Mouse (Mus musculus): Measurements from ENCODE around the gene Sfxn5. TPM values are rescaled to one million over a fixed set of nuclear protein-coding genes. Genes with fewer than 3 reads are reported as not detected.

Sfxn5 gene
- total RNA-seq, 2 experiments from 2014 or later, result 0.84 to 1.7 TPM

DNA sequence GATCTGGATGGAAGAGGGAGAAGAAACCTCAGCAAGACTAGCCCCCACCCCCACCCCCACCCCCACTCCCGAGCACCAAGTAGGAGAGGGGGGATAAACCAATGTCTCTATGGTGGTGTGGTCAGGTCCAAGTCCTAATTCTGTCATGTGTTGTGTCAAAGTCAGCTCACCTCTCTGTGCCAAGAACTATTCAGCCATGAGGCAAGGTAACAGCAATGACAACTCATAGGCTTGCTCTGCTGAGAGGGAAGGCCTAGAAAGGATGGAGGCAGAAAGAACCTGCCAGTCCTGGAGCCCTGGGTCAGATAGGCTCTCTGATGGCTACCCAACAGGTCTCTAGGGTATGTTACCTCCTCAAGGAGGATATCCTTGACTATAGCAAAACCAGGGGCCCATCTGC lies 34.9 kb upstream of the Sfxn5 start:
- ATAC-seq (replicated peaks; ENCODE audit: low FRiP score, poor library complexity, severe bottlenecking), result no peak

DNA sequence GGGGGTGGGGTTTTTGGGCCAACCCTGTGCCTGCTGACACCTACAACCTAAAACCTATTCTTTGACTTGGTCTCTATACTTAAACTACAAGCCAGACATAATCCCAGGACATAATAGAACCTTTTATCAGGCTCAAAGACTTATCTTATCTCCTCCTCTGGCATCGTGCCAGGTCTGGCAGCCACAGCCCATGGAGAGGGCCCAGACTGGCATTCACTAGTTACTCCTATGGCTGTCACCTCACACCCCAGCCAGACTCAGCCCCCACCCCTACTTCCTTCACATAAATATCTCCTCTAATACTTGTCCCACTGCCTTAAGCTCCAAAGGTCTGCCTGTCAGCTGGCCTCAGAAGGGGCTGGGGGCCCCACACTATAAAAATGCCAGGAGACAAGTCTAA lies 33.2 kb upstream of the Sfxn5 start:
- no peak for ATAC-seq (replicated peaks; ENCODE audit: low FRiP score, poor library complexity, severe bottlenecking)

DNA sequence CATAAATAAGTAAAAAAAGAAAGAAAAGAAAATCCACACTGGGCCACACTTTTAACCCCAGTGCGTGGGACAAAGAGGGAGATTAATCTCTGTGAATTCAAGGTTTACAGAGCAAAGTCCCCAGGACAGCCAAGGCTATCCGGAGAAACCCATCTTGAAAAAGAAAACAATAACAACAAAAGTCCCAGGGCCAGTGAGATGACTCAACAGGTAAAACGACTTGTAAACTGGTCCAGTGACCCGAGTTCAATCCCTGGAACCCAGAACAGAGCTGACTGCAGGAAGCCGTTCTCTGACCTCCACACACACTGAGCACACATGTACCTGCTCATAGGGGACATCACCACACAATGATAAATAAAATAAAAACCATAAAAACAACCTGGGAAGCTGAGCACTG lies 31.2 kb upstream of the Sfxn5 start:
- no peak for ATAC-seq (replicated peaks; ENCODE audit: low FRiP score, poor library complexity, severe bottlenecking)

DNA sequence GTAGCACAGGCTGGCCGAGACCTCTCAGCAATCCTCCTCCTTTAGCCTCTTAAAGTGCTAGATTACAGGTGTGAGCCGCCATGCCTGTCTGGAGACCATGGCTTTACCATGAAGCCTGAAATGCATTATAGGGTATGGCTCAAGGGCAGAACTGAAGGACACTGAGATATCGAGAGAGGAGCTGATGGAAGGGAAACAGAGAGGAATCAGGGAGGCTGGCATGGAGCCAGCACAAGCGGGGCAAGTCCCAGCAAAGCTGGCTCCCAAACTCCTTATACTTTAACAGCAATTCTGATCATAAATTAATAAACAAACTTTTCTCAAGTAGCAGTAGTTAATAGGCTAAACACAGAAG lies 30.7 kb upstream of the Sfxn5 start:
- no peak for ATAC-seq (replicated peaks; ENCODE audit: low FRiP score, poor library complexity, severe bottlenecking)

DNA sequence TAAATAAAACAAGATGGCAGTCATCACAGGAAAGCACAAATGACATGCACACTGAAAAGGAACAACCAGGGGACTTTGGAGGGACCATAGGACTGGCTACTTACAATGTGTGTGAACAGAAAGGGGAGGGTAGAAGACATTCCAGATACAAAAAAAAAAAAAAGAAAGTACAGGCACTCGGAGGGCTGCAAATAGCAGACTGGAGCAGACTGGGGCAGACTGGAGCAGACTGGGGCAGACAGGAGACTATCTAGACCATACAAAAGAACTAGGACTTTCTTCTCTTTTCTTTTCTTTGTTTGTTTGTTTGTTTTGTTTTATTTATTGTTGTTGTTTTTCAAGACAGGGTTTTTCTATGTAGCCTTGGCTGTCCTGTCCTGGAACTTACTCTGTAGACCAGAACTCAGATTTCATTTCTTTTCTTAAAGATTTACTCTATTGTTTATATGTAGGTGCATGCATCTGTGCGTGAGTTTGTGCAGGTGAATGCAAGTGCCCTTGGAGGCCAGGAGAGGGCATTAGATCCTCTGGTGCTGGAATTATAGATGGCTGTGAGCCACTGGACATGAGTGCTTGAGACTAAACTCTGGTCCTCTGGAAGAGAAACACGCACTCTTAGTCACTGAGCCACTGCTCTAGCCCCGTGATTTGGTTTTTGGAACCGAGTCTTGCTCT lies 30.1 kb upstream of the Sfxn5 start:
- no peak for ATAC-seq (replicated peaks; ENCODE audit: low FRiP score, poor library complexity, severe bottlenecking)

DNA sequence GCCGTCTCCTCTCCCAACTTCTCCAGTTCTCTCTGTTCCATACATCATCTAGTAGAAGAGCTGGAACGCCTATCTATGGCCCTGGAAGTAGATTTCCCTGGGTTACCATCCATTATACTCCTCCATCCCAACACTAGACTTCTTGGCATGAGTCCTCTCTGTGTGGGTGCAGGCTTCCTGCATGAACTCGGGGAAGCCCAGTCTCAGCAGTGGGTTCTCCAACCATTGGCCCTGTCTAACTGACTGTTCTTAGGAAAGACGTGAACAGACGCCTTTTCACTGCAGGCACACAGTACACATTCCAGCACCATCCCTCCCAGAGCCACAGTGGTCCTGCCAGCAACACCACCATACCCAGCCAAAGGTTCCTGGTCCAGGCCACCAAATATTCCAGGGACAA lies 29.4 kb upstream of the Sfxn5 start:
- ATAC-seq (replicated peaks; ENCODE audit: low FRiP score, poor library complexity, severe bottlenecking), result no peak

DNA sequence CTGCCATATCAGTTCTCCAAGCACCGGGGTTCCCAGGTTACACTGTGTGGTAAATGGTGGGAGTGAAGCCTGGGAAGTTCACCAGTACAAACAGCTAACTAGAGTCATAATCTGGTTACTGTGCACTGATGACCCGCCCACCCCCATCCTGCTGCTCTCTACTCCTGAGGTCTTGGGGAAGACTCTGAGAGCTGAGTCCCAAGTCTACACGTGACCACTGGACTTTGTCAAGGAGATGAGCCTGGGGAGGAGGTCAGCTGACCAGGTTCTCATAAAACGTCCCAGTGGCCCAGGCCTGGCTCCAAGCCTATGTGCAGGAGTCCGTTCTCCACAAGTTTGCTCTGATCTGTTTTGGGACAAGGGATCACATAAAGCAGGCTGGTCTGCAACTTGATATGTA lies 27.1 kb upstream of the Sfxn5 start:
- ATAC-seq (replicated peaks; ENCODE audit: low FRiP score, poor library complexity, severe bottlenecking), result no peak

DNA sequence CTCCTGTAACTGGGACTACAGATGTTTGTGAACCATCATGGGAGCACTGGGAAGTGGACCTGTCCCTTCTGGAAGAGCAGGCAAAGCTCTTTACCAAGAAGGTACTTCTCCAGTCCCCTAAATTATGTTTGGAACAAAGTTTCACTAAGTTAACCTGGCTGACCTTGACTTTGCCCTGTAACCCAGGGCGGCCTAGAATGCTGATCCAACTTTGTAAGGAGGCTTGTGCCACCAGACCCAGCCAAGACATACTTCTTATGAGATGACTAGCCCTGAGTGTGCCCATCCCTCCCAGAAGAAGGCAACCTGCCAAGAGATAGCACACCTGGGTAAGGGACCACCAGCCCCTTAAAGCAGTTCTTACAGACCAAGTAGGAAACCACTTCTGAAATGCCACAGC lies 25.7 kb upstream of the Sfxn5 start:
- no peak for ATAC-seq (replicated peaks; ENCODE audit: low FRiP score, poor library complexity, severe bottlenecking)

DNA sequence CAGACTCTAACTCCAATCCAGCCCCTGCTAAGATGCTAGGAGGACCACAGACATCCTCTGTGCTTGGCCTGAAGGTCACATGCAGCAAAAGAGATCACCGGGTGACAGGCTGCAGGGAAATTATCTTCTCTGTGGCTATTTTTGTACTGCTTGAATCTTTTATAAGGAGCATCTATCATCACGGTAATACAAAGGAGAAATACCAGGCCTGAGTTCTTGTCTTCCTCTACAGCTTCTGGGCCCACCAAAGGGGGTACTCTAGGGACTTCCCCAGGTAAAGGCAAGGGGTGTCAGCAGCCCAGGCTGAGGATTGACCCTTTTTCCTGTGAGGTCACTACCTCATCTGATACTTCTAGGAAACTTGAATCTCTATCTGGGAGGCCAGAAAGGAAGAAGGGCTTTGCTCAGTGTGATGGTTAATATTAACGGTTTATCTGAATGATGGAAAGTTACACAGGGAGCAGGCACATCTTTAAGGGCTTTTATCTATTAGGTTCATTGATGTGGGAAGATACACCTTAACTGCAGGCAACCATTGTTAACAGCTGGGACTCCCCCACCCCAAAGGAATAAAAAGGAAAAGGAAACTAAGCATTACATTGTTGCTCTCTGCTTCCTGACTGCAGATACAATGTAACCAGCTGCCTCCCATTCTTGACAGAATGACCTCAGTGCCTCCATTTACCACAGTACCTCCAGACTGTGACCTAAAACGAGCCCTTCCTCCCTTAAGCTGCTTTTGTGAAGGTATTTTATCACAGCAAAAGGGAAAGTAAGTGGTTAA lies 23.7 kb upstream of the Sfxn5 start:
- ATAC-seq (replicated peaks; ENCODE audit: low FRiP score, poor library complexity, severe bottlenecking), result no peak

DNA sequence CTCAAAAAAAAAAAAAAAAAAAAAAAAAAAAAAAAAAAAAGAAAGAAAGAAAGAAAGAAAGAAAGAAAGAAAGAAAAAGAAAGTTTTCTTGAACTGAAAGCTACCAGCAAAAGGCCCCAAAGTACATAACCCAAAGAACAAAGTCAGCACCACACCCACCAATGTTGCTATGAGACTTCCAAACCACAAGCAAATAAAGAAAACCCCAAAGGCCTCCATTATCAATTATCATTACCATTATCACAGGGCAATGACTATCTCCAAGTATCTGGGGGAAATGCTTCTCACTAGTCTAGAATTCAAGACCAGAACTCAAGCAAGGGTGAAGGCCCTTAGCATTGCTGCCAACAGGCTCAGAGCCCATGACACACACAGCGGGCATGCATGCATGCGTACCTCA lies 22.5 kb upstream of the Sfxn5 start:
- ATAC-seq (replicated peaks; ENCODE audit: low FRiP score, poor library complexity, severe bottlenecking), result no peak

DNA sequence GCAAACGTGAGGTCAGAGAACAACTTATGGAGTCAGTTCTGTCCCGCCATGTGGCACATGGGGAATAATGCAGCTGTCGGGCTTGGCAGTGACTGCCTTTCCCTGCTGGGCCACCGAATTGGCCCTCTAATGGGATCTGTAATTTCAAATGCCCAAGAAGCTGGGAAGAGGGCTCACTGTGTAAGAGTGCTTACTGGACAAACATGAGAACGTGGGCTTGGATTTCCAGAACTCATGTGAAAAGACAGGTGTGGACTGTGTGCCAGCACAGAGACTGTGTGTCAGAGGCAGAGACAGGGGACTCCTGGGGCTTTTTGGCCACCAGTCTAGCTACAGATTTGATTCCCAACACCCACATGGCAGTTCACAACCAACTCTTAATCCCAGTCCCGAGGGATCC lies 21.5 kb upstream of the Sfxn5 start:
- no peak for ATAC-seq (replicated peaks; ENCODE audit: low FRiP score, poor library complexity, severe bottlenecking)

DNA sequence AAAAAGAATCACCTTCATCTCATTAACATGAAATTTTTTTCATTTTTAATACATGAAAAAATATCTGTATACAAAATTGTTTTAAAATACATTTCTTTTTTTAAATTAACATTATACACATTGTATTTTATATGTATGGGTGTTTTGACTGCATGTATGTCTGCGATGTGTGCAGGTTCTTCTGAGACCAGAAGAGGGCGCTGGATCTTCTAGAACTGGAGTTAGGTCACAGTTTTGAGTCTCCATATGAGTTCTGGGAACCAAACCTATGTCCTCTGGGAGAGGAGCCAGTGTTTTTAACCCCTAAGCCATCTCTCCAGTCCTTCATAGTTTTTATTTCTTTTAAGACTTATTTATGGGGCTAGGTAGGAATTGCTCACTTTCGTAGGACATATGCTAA lies 20.5 kb upstream of the Sfxn5 start:
- no peak for ATAC-seq (replicated peaks; ENCODE audit: low FRiP score, poor library complexity, severe bottlenecking)

DNA sequence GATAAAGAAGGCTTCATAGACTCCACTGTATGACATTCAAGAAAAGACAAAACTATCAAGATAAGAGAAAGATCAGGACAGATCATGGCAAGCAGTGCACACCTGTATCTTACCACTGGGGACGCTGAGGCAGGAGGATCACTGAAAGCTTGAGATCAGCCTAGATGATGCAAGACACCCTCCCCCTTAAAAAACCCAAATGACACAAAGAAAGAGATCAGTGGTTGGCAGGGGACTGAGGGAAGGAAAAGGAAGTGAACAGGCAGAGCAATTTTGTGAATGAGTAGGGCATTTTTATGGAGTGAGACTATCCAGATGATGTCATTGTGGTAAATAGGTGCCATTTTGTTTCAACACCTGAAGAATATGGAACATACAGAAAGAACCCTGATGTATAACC lies 16.9 kb upstream of the Sfxn5 start:
- ATAC-seq (replicated peaks; ENCODE audit: low FRiP score, poor library complexity, severe bottlenecking), result no peak

DNA sequence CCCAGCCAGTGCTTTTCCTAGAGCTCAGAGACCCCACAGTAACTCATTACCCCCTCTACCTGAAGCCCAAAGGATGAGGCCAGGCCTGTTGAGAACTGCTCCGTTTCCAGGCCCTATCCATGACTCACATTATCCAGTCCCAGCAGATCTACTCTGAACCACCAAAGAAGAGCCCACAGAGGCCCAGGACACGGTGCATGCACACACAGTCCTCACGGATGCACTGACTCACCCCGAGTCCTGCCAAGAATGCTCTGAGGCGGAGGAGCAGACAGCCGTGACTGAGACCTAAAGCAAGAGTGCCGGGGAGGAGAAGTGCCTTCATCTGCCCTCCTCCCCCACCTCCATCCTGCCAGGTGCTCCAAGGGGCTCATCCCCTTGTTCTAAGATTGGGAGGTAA lies 16.0 kb upstream of the Sfxn5 start:
- ATAC-seq (replicated peaks; ENCODE audit: low FRiP score, poor library complexity, severe bottlenecking), result no peak

DNA sequence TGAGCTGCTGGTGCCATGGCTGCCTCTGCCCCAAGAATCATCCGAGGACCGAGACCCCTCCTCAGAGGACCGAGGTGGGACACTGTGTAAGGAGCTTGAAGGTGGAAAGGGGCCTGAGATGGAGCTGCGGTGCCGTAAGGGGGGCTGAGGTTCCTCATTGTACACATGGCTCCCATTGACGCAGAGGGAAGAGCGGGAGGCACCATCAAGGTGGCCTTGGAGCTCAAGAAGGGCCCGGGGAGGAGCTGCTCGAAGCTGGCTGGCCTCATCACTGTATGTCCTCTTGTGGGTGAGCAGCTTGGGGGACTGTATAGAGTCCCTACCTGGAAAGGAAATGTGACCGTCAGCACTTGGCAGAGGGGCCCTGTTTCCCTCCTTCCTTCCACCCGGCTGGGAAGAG lies 14.9 kb upstream of the Sfxn5 start:
- ATAC-seq (replicated peaks; ENCODE audit: low FRiP score, poor library complexity, severe bottlenecking), result no peak

DNA sequence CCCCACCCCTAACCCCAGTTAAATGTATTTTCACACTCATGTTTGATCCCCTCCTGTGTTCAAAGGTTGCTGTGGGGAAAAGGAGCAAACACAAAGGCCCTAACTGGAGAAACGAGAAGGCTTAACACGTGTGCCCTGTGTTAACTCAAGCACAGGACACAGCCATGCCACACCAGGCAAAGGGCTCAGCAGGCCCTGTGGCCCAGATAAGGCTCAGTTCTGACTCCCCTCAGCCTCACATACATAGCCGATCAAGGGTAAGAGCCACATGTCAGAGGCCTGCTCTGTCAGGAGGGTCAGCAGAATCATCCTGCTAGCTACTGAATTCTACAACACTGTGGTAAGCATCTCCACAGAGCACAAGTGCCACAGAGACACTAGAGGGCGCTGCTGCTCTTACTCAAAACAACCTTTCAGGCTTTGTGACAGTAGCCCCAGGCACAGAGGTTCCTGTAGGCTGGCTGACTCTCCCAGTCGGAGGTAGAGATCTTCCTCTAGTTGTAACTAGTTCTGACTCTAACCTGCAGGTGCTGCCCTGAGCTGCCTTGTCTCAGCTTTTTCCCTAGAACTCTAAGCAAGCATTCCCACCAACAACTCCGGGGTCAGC lies 12.9 kb upstream of the Sfxn5 start:
- 0 out of 2 replicates have a peak, but pooled peaks have one; percentile 29 for ATAC-seq (replicated peaks; ENCODE audit: low FRiP score, poor library complexity, severe bottlenecking)

DNA sequence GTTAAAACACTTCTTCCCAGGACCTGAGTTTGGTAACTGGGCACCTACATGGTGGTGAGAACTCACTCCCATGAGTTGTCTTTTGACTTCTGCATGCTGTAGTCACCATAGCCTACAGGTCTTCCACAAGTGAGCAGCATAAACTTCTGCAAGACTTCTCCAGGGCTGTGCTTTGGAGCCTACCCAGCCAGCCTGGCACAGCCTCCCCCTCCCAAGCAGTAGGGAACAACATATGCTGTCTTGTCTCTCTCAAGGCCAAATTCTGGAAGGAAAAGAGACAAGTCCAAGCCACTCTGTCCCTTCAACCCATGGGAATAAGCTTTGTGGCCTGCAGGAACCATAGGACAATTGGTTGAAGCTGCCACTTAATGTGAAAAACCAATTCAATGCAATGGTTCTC lies 11.7 kb upstream of the Sfxn5 start:
- no peak for ATAC-seq (replicated peaks; ENCODE audit: low FRiP score, poor library complexity, severe bottlenecking)

DNA sequence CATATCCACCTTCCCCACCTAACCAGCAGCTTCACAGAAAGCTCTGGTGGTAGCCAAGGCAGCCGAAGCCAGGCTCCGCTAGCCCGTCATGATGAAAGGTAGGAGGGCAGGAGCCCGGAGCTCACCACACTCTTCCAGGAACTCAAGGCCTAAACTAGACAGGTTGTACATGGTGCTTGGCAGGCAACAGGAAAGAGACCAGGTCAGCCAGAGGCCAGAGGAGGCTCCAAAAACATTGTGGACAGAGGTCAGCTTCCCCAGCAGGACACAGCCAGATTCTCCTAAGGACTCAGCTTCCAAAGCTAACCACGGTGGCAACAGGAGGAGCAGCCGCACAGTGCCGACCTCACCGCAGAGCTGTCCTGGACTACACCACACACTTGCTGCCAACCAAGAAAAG lies 9.8 kb upstream of the Sfxn5 start:
- no peak for ATAC-seq (replicated peaks; ENCODE audit: low FRiP score, poor library complexity, severe bottlenecking)

DNA sequence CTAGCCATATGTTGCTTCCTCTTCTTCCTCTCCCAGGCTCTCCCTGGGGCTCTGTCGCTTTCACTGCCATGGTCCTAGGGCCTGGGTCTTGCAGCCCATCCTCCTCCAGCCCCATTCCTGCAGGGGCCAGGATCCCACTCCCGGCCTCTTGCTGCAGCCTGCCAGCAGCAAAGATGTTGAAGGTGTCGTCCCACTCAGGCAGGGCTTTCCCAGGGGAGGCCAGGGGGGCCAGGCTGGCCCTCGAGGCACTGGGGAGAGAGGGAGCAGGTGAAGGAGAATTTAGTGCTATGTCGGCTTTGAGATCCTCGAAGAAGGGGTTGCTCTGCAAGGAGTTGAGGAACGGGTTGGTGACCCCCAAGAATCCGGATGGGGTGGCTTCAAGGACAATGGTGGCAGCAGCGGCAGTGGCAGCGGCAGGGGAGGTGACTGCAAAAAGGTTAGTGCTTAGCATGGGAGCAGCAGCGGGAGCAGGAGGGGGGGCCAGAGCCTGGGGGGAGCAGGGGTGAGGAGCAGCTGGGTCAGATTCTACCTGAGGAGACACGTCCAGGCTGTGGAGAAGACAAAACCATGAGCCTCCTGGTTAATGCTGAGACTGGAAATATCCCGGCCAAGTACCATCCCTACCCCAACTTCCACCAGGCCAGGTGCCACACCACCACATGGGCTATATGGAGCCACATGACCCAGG lies 8.7 kb upstream of the Sfxn5 start:
- ATAC-seq (replicated peaks; ENCODE audit: low FRiP score, poor library complexity, severe bottlenecking), result no peak

DNA sequence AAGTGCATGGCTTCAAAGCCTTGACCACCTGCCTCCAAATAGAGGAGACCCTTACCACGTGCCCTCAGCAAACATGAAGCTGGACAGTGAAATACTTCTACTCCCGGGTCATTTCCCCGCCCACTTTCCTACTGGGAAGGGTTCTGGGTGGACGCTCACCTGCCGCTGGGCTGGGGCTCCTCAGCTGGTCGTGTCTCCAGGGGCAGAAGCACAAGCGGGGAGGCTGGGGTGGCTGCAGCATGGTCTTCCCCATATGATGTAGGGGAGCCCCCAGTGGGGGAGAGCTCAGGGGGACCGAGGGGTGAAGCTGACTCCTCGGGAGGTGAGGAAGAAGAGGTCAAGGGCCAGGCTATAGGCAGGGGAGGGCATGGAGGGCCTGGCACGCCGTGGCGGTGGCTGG lies 7.0 kb upstream of the Sfxn5 start:
- ATAC-seq (replicated peaks; ENCODE audit: low FRiP score, poor library complexity, severe bottlenecking), result no peak
